Mouse (Mus musculus) cerebellum, postnatal 4 days (tissue): Measurements from ENCODE around the gene L3mbtl1.

ENCODE experiments used
- DNase-seq, 2 experiments: peaks; one replicate each; pipeline ENCODE4 v3.0.0; 2022; ENCODE audit warnings: low spot score in 2 of 2, mixed read lengths in 1 of 2

L3mbtl1 gene

GRCm38 (mm10) chr2:162993881-162994616, 50.8 kb downstream of the L3mbtl1 start:
- no peak for DNase-seq

GRCm38 (mm10) chr2:162998528-162999230, 55.4 kb downstream of the L3mbtl1 start:
- peak in 1 of 2 experiments; percentile 75 for DNase-seq

DNA sequence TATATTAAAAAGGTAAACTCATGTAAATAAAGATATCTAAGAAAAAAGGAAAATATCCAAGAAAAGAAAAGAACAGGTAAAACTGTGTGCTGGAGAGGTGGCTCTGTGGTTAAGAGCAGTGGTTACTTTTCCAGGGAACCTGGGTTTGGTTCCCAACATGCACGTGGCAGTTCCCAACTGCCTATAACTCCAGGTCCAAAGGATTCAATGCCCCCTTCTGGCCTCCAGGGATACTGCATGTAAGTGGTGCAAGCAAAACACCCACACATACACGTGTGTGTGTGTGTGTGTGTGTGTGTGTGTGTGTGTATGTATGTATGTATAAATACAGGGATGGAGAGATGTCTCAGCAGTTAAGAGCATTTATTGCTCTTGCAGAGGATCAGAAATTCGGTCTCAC, 56.5 kb downstream of the L3mbtl1 start:
- peak in 1 of 2 experiments; percentile 36 for DNase-seq

- no peak for DNase-seq
These were observed 57.8 kb downstream of the L3mbtl1 start for GRCm38 (mm10) chr2:163001071-163001470.

- no peak for DNase-seq
These were observed 64.0 kb downstream of the L3mbtl1 start for GRCm38 (mm10) chr2:163007299-163007698.

- peak; percentile 80 to 89 for DNase-seq
These were observed 73.9 kb downstream of the L3mbtl1 start, which contains the start of gene Ift52 for GRCm38 (mm10) chr2:163016916-163017743. TSS of gene Ift52 (plus strand) at chr2:163017354.
